Mouse (Mus musculus): ENCODE measurements around the gene Mmp24. TPM values are rescaled to one million over a fixed set of nuclear protein-coding genes. Genes with fewer than 3 reads are reported as not detected.
A peak's percentile ranks its signal among the peaks of the same experiment; 100 is the strongest.
"Not testable (repeated sequence)": the region's sequence is repeated elsewhere in the genome, so short reads cannot be mapped to it uniquely, and the experiment has no call there.

The Mmp24 gene
- total RNA-seq (2021) = 10 to 100 TPM; 35.6 to 37.8 TPM
- long read RNA-seq, experiment 1, full-length matches to known transcripts = 58 of 80 reads
- long read RNA-seq, experiment 1, partial matches to known transcripts = 18 of 80 reads
- long read RNA-seq, experiment 1, other reads (novel, unspliced or antisense) = 4 of 80 reads
- long read RNA-seq, experiment 2, full-length matches to known transcripts = 44 of 61 reads
- long read RNA-seq, experiment 2, partial matches to known transcripts = 16 of 61 reads
- long read RNA-seq, experiment 2, other reads (novel, unspliced or antisense) = 1 of 61 reads

GRCm38 (mm10) chr2:155774927-155775684 is at the start of gene Mmp24:
TSS of gene Mmp24 (plus strand) at chr2:155775342.
- DNase-seq (ENCODE audit: extremely low spot score in 1 of 2, low spot score in 2 of 2) = no peak
- TF ChIP-seq CTCF (IDR thresholded peaks at IDR 0.05) = no peak
- Histone ChIP-seq H3K4me3 (peak within 1 kb of the TSS; percentile 66), H3K27ac (peak within 1 kb of the TSS; percentile 71; the same call in 1 of the 2 replicates)
- intact Hi-C loops (cut with DNase I) = loop anchor here (5.0 kb wide), 1 partner anchor 37 kb away; no protein-coding TSS in a partner anchor

- H3K4me3 ChIP-seq = no peak overlapping the region
- no peak overlapping the region for H3K27ac ChIP-seq
- intact Hi-C loops (cut with DNase I) = loop anchor here (5.0 kb wide), 1 partner anchor 54 kb away; no protein-coding TSS in a partner anchor
- no peak for DNase-seq (ENCODE audit: extremely low spot score in 1 of 2, low spot score in 2 of 2)
- TF ChIP-seq CTCF (IDR thresholded peaks at IDR 0.05) = no peak
Observed at GRCm38 (mm10) chr2:155726302-155726701, 48.8 kb upstream of the Mmp24 start.

- Histone ChIP-seq H3K4me3 (no peak overlapping the region), H3K27ac (no peak overlapping the region)
- intact Hi-C loops (cut with DNase I) = loop anchor here (2.0 to 5.0 kb wide), 2 partner anchors 31 to 56 kb away; no protein-coding TSS in a partner anchor
- TF ChIP-seq CTCF (IDR thresholded peaks at IDR 0.05) = no peak
- no peak for DNase-seq (ENCODE audit: extremely low spot score in 1 of 2, low spot score in 2 of 2)
Observed at GRCm38 (mm10) chr2:155727764-155728395, 47.3 kb upstream of the Mmp24 start.

GRCm38 (mm10) chr2:155728742-155729141 is 46.4 kb upstream of the Mmp24 start:
- H3K4me3 ChIP-seq = peak overlapping the region; percentile 98
- DNase-seq (ENCODE audit: extremely low spot score in 1 of 2, low spot score in 2 of 2) = no peak
- no peak for TF ChIP-seq CTCF (IDR thresholded peaks at IDR 0.05)
- H3K27ac ChIP-seq = peak overlapping the region; percentile 63
- intact Hi-C loops (cut with DNase I) = loop anchor here (1.0 to 5.0 kb wide), 3 partner anchors 32 to 56 kb away; partner anchors contain the start of gene Trpc4ap

GRCm38 (mm10) chr2:155729158-155729645 is 45.9 kb upstream of the Mmp24 start, which contains the start of gene Edem2:
TSS of gene Edem2 (minus strand) at chr2:155729475.
- no peak for TF ChIP-seq CTCF (IDR thresholded peaks at IDR 0.05)
- intact Hi-C loops (cut with DNase I) = loop anchor here (1.0 to 5.0 kb wide), 3 partner anchors 32 to 57 kb away; partner anchors contain the start of gene Trpc4ap
- H3K4me3 ChIP-seq = peak within 1 kb of the TSS; percentile 98
- H3K27ac ChIP-seq = peak within 1 kb of the TSS; percentile 82
- DNase-seq (ENCODE audit: extremely low spot score in 1 of 2, low spot score in 2 of 2) = peak; percentile 89 to 91

GRCm38 (mm10) chr2:155735080-155735479 is 40.1 kb upstream of the Mmp24 start:
- no peak overlapping the region for H3K27ac ChIP-seq
- intact Hi-C loops (cut with DNase I) = no loop called here
- TF ChIP-seq CTCF (IDR thresholded peaks at IDR 0.05) = no peak

GRCm38 (mm10) chr2:155735766-155736165 is 39.4 kb upstream of the Mmp24 start, which contains the start of gene Gm17581:
TSS of gene Gm17581 (minus strand) at chr2:155735866.
- H3K27ac ChIP-seq; DNase-seq (ENCODE audit: extremely low spot score in 1 of 2, low spot score in 2 of 2); H3K4me3 ChIP-seq; intact Hi-C loops (cut with DNase I): not testable (repeated sequence)

More at GRCm38 (mm10) chr2:155735080-155735479, 40.1 kb upstream of the Mmp24 start:
- no peak for DNase-seq (ENCODE audit: extremely low spot score in 1 of 2, low spot score in 2 of 2)
- H3K4me3 ChIP-seq = no peak overlapping the region

GRCm38 (mm10) chr2:155736936-155737335 is 38.2 kb upstream of the Mmp24 start:
- no peak overlapping the region for H3K27ac ChIP-seq
- no peak for TF ChIP-seq CTCF (IDR thresholded peaks at IDR 0.05)
- H3K4me3 ChIP-seq = no peak overlapping the region
- no peak for DNase-seq (ENCODE audit: extremely low spot score in 1 of 2, low spot score in 2 of 2)
- intact Hi-C loops (cut with DNase I) = no loop called here

- Histone ChIP-seq H3K4me3 (no peak overlapping the region), H3K27ac (no peak overlapping the region)
- TF ChIP-seq CTCF (IDR thresholded peaks at IDR 0.05) = no peak
- intact Hi-C loops (cut with DNase I) = no loop called here
- no peak for DNase-seq (ENCODE audit: extremely low spot score in 1 of 2, low spot score in 2 of 2)
Observed at GRCm38 (mm10) chr2:155737803-155738202, 37.3 kb upstream of the Mmp24 start.

- intact Hi-C loops (cut with DNase I) = no loop called here
- no peak overlapping the region for H3K27ac ChIP-seq
- no peak overlapping the region for H3K4me3 ChIP-seq
- no peak for DNase-seq (ENCODE audit: extremely low spot score in 1 of 2, low spot score in 2 of 2)
- no peak for TF ChIP-seq CTCF (IDR thresholded peaks at IDR 0.05)
Observed at GRCm38 (mm10) chr2:155742211-155742610, 32.9 kb upstream of the Mmp24 start.

GRCm38 (mm10) chr2:155742931-155743337 is 32.2 kb upstream of the Mmp24 start:
- H3K4me3 ChIP-seq = no peak overlapping the region
- TF ChIP-seq CTCF (IDR thresholded peaks at IDR 0.05) = no peak
- no peak overlapping the region for H3K27ac ChIP-seq
- no peak for DNase-seq (ENCODE audit: extremely low spot score in 1 of 2, low spot score in 2 of 2)
- intact Hi-C loops (cut with DNase I) = no loop called here

Data from left cerebral cortex, adult 2 months (tissue).